Mouse (Mus musculus) liver, embryonic 12.5 days (tissue): ENCODE results near the gene Ahdc1. TPM values are rescaled to one million over a fixed set of nuclear protein-coding genes. Genes with fewer than 3 reads are reported as not detected.
"Not testable (repeated sequence)": the region's sequence is repeated elsewhere in the genome, so short reads cannot be mapped to it uniquely, and the experiment has no call there.

Experiments
- ATAC-seq: fragments of 200-750 bp; cut with Nextera tagmentation; 2 replicates; pipeline ENCODE4 v1.8.0; 2017; ENCODE audit warnings: moderate number of reproducible peaks, mild to moderate bottlenecking, moderate library complexity
- H3K27ac ChIP-seq: fragments of 300-500 bp; sonication (generic); 2 replicates; pipeline ENCODE4 v1.5.1; 2016; ENCODE audit warnings: mild to moderate bottlenecking
- H3K27me3 ChIP-seq: fragments of 300-500 bp; sonication (generic); replicated peaks from 2 replicates; pipeline ENCODE4 v1.6.1; 2016; ENCODE audit warnings: mild to moderate bottlenecking, moderate library complexity
- H3K36me3 ChIP-seq: fragments of 300-500 bp; sonication (generic); 2 replicates; pipeline ENCODE4 v1.6.1; 2016; ENCODE audit warnings: mild to moderate bottlenecking, moderate library complexity
- H3K4me1 ChIP-seq: fragments of 300-500 bp; sonication (generic); 2 replicates; pipeline ENCODE4 v1.6.1; 2016
- H3K4me2 ChIP-seq: fragments of 300-500 bp; sonication (generic); 2 replicates; pipeline ENCODE4 v1.6.1; 2016; ENCODE audit warnings: mild to moderate bottlenecking, moderate library complexity
- H3K4me3 ChIP-seq: fragments of 300-500 bp; sonication (generic); 2 replicates; pipeline ENCODE4 v1.5.1; 2016; ENCODE audit warnings: mild to moderate bottlenecking, moderate library complexity
- H3K9ac ChIP-seq: fragments of 300-500 bp; sonication (generic); 2 replicates; pipeline ENCODE4 v1.6.1; 2016; ENCODE audit warnings: mild to moderate bottlenecking, moderate library complexity
- H3K9me3 ChIP-seq: fragments of 300-500 bp; sonication (generic); replicated peaks from 2 replicates; pipeline ENCODE4 v1.6.1; 2016; ENCODE audit warnings: mild to moderate bottlenecking, moderate library complexity
- WGBS: fragments of 180-500 bp; shearing (Covaris S2); methylation state at CpG from one replicate; pipeline ENCODE4 v1.1.7; 2016; ENCODE audit not compliant: insufficient replicate concordance; 5-methylcytosine and 5-hydroxymethylcytosine counted together
- polyA plus RNA-seq: library from polyadenylated mRNA; unstranded; fragments of >200 nt; fragmentation: Nextera tagmentation; extraction: Ambion mirVana; gene quantifications from 2 replicates; pipeline ENCODE4 v1.2.1, GENCODE M21; 2016

The Ahdc1 gene
- polyA plus RNA-seq, 1 experiment from 2014 or later = 3.2 TPM

DNA sequence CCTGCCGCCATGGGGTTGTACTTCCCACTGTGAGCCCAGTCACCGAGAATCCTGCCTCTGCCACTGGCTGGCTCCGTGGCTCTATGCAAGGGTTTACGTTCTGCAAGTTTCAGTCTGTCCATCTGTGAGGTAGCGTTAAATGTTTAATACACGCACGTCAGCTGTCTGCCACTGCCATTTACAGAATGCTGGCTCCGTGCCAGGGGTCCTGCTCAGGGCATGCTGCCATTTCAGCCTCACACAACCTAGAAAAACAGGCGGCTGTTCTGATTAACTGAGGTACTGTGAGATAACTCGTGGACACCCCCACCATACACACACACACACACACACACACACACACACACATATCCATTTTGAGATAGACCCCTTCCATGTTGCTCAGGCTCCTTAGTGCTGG, 8.2 kb upstream of the Ahdc1 start:
- no peak overlapping the region for H3K4me2 ChIP-seq
- WGBS = 54% methylated on average over 10 of the region's 10 CpGs
- H3K9ac ChIP-seq = no peak overlapping the region
- no peak overlapping the region for H3K27ac ChIP-seq
- no peak overlapping the region for H3K4me3 ChIP-seq
- H3K4me1 ChIP-seq = peaks cover 23% of the 10 kb centered on the region
- H3K36me3 ChIP-seq = no peaks in the 10 kb centered on the region
- no peak for ATAC-seq
- H3K9me3 ChIP-seq = no peaks in the 10 kb centered on the region
- peaks cover 15% of the 10 kb centered on the region; the same call in 1 of the 2 replicates for H3K27me3 ChIP-seq

DNA sequence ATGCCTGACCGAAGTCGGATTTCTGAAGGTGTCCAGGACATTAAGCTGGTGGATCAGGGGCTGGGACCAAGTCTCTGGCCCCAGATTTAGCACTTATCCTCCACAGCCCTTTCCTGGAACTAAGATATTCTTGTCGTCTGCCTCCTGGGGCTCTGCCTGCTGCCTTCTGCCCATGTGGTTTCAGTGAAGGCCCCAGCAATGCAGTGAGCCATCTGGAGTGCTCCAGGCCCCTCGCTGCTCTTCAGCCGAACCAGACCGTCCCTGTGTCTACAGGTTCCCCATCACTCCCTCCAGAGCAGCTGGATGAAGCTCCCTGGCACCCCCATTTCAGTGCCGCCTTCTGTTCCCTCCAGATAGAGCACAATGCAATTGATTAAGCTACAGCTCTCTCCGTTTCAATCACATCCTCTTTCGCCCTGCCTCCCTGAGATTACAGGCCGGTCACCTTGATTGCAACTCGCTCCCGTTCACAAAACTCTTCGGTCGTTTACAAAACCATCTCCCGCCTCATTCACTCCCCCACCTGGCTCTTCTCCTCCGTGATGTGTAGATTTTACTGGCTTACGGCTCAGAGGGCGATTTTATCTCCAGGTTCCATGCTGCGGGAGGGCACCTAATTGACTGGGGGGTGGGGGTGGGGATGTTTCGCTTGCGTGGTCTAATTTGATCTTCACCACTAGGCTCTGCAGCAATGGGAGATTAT, 7.6 kb upstream of the Ahdc1 start:
- no peak for ATAC-seq
- no peak overlapping the region for H3K4me3 ChIP-seq
- H3K4me2 ChIP-seq = no peak overlapping the region
- H3K9ac ChIP-seq = no peak overlapping the region
- no peaks in the 10 kb centered on the region for H3K36me3 ChIP-seq
- H3K4me1 ChIP-seq = peaks cover 29% of the 10 kb centered on the region
- no peak overlapping the region for H3K27ac ChIP-seq
- 36% methylated on average over 21 of the region's 21 CpGs for WGBS
- no peaks in the 10 kb centered on the region for H3K9me3 ChIP-seq
- peaks cover 15% of the 10 kb centered on the region; the same call in 1 of the 2 replicates for H3K27me3 ChIP-seq

DNA sequence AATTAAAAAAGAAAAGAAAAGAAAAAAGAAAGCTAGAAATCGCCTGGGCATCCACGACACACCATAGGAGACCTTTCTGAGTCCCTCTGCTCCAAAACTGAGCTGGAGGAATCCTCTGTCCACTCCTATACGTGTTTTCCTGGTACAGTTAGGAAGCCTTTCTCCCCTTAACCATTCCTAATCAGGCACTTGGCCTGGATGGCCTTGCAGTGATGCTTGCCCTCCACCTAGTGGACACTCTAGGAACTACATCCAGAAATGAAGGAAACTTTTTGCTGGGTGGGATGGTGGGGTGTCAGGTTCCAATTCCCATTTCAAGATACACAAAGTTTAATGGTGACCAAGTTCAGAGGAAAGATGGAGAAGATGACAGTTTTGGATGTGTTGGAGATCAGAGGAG, 5.8 kb upstream of the Ahdc1 start:
- no peaks in the 10 kb centered on the region for H3K9me3 ChIP-seq
- 3% methylated on average over 3 of the region's 3 CpGs for WGBS
- H3K4me3 ChIP-seq = no peak overlapping the region
- H3K27ac ChIP-seq = no peak overlapping the region
- H3K4me2 ChIP-seq = no peak overlapping the region
- H3K9ac ChIP-seq = no peak overlapping the region
- H3K27me3 ChIP-seq = peaks cover 26% of the 10 kb centered on the region
- H3K36me3 ChIP-seq = no peaks in the 10 kb centered on the region
- ATAC-seq = no peak
- H3K4me1 ChIP-seq = peaks cover 36% of the 10 kb centered on the region

DNA sequence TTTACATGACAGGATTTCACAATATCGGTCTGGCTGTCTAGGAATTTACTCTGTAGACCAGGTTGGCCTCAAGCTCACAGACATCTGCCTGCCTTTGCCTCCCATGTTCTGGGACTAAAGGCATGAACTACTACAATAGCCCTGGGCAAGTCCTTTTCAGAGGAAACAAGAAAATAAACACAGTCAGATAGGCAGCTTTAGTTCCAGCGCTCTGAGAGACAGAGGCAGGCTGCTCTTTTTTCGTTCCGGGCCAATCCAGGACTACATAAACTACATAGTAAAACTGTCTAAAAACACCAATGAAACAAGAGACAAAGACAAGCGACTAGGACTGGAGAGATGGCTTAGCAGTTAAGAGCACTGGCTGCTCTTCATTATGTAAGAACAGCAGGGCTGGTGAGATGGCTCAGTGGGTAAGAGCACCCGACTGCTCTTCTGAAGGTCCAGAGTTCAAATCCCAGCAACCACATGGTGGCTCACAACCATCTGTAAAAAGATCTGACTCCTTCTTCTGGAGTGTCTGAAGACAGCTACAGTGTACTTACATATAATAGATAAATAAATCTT, 5.1 kb upstream of the Ahdc1 start:
- peaks cover 43% of the 10 kb centered on the region for H3K4me1 ChIP-seq
- not testable (repeated sequence) for ATAC-seq, H3K36me3 ChIP-seq

DNA sequence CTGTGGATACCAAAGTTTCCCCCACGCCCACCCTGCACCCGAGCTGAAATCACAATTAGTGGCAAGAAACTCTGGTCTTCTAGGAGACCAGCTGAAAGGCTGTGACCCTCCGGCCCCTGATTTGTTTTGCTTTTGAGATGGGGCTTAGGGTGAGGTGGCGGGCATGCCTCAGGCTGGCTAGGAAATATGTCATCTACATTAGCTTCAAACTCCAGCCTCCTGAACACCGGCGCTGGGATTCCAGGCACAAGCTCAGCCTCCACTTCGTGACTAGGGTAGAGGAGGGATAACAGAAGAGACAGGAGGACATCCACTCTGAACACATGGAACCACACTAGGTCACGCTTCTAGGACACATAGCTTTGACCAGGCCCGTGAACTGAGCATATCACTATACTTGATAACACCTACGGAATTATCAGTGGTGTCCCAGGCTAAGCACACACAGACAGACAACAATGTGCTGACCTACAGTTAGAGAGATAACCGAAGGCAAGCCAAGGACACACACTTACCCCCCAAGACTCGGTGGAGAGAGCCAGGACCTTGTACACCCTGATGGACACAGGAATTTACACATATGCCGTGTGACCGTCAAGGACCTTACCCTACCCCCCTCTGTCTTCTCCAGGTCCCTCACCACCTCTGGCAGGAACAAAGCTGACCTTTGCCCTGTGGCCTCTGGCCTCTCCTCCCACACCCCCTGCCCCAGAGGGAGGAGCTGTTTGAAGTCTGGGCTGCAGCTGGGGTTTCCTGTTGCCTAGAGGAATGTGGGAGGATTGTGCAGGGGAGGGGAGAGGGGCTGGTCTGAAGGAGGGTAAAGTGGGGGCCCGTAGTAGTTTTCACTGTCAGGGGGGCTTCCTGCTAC, 3.3 kb upstream of the Ahdc1 start:
- no peaks in the 10 kb centered on the region for H3K36me3 ChIP-seq
- peaks cover 58% of the 10 kb centered on the region for H3K4me1 ChIP-seq
- H3K27ac ChIP-seq = peak overlapping the region; percentile 70
- H3K9ac ChIP-seq = peak overlapping the region; percentile 42
- peaks cover 38% of the 10 kb centered on the region for H3K27me3 ChIP-seq
- 27% methylated on average over 15 of the region's 15 CpGs for WGBS
- H3K9me3 ChIP-seq = no peaks in the 10 kb centered on the region
- peak overlapping the region; percentile 46 for H3K4me2 ChIP-seq
- H3K4me3 ChIP-seq = peak overlapping the region; percentile 18
- ATAC-seq = peak; percentile 50

More for the DNA sequence above, 5.1 kb upstream of the Ahdc1 start:
- H3K27ac ChIP-seq, H3K4me2 ChIP-seq, H3K9ac ChIP-seq, H3K9me3 ChIP-seq, H3K4me3 ChIP-seq: not testable (repeated sequence)
- 52% methylated on average over 6 of the region's 6 CpGs for WGBS
- peaks cover 31% of the 10 kb centered on the region for H3K27me3 ChIP-seq

DNA sequence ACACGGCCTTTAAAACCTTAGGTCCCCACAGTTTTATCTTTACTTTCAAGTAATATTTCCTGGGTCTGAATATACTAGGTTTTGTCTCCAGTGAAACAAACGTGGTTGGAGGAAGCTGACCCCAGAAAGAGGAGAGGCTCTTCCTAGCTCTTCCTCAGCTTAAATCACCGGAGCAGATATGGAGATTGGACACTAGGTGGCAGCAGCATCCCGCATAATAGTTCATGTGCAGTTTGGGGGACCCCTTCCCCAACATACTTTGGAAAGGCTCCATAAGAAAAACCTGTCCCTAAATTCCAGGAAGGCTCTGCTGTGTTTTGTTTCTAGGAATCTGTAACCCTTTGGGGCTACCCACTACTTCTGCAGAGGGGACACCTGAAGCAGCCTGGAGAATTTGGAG, 1.9 kb upstream of the Ahdc1 start:
- H3K27me3 ChIP-seq = peaks cover 45% of the 10 kb centered on the region
- no peak overlapping the region for H3K27ac ChIP-seq
- H3K4me3 ChIP-seq = no peak overlapping the region
- H3K9me3 ChIP-seq = no peaks in the 10 kb centered on the region
- no peaks in the 10 kb centered on the region for H3K36me3 ChIP-seq
- no peak overlapping the region for H3K4me2 ChIP-seq
- 2% methylated on average over 4 of the region's 4 CpGs for WGBS
- ATAC-seq = no peak
- peaks cover 60% of the 10 kb centered on the region for H3K4me1 ChIP-seq
- H3K9ac ChIP-seq = no peak overlapping the region

DNA sequence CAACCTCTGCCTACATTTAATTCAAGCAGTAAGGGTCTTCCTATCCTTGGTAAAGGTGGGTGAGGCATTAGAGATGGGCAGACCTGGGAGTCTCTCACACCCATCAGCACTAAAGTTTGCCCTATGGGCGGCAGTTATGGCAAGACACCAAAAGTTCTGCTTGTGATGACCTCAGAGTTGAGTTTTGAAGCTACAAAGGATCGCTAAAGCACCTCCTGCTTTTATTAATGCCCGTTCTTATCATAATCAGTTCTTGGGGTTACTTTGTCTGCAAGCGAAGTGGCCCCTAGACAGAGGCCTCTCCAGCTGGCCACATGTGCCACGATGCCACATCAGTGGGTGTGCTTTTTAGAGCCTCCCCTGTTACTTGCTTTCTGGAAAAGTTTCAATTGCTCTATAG, 1.4 kb upstream of the Ahdc1 start:
- Histone ChIP-seq H3K4me3 (no peak overlapping the region), H3K27me3 (peaks cover 47% of the 10 kb centered on the region), H3K36me3 (no peaks in the 10 kb centered on the region), H3K9me3 (no peaks in the 10 kb centered on the region), H3K4me1 (peaks cover 65% of the 10 kb centered on the region), H3K9ac (no peak overlapping the region), H3K4me2 (no peak overlapping the region), H3K27ac (no peak overlapping the region)
- no peak for ATAC-seq
- WGBS = 52% methylated on average over 5 of the region's 5 CpGs

DNA sequence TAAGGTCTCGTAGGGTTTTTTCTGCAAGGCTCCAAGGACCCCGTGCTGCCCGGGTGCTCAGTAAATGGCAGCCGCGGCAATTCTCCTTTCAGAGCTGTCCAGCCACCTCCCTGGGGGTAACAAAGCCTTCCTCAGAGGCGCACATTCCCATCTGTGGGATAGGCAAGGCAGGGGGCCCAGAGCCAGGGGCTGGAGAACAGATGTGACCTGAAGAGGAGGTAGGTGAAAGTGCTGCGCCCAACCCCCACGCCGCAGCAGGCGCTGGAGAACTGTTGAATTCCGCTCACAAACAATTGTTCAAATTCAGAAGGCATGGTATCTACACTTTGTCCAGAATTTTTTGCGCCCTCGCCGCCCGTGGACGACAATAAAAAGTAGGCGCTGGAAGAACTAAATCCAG, 449 bp upstream of the Ahdc1 start:
- Histone ChIP-seq H3K9ac (peak overlapping the region; percentile 87), H3K4me2 (peak overlapping the region; percentile 99), H3K4me3 (peak overlapping the region; percentile 76), H3K4me1 (peaks cover 75% of the 10 kb centered on the region), H3K9me3 (no peaks in the 10 kb centered on the region), H3K27ac (no peak overlapping the region), H3K36me3 (no peaks in the 10 kb centered on the region), H3K27me3 (peaks cover 47% of the 10 kb centered on the region)
- WGBS = 4% methylated on average over 17 of the region's 17 CpGs
- no peak for ATAC-seq

DNA sequence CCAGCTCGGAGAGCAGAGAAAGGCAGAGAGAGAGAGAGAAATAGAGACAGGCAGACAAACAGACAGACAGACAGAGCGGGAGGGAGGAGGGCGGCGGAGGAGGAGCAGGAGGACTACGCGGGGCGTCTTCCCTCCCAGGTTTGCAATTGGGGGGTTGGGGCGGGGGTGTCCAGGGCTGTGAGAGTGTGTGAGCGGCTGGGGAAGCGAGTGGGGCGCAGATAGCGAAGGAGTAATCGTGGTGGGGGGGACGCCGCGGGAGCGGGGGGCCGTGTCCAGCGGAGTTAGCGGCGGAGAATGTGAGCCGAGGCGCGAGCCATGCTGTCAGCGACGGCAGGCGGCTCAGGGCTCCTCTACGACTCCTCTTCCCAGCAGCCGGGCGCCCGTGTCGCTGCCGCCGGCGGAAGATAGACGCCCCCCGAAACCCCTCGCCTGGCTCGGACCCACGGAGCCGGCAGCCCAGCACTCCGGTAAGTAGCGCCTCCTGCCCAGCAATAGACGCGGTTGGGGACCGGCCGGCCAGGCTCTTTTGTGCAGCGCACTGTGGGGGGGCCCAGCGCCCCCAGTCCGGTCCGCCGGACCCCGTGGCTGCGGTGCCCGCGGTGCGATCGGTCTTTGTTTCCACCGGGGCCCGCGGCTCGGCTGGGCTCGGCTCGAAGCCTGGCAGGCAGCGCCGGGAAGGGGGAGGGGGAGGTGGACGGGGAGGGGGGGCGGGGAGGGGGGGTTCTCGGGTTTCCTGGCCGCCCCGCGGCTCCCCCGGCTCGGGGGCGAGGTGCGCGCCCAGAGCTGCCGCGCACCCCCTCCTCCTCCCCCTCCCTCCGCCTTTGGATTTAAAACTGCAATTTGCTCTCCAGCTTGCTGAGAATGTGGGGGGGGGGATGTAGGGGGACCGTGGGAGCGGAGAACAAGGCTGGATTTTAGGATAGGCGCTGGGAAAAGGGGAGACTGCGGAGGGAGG, 1.0 kb downstream of the Ahdc1 start:
- peak overlapping the region; percentile 99 for H3K4me2 ChIP-seq
- H3K9me3 ChIP-seq = no peaks in the 10 kb centered on the region
- peak overlapping the region; percentile 87 for H3K9ac ChIP-seq
- peaks cover 88% of the 10 kb centered on the region for H3K4me1 ChIP-seq
- peak overlapping the region; percentile 76 for H3K4me3 ChIP-seq
- H3K27ac ChIP-seq = peak overlapping the region; percentile 89
- ATAC-seq = 0 out of 2 replicates have a peak, but pooled peaks have one; percentile 4
- H3K27me3 ChIP-seq = peaks cover 47% of the 10 kb centered on the region
- WGBS = under 1% methylated on average over 66 of the region's 84 CpGs
- no peaks in the 10 kb centered on the region for H3K36me3 ChIP-seq

DNA sequence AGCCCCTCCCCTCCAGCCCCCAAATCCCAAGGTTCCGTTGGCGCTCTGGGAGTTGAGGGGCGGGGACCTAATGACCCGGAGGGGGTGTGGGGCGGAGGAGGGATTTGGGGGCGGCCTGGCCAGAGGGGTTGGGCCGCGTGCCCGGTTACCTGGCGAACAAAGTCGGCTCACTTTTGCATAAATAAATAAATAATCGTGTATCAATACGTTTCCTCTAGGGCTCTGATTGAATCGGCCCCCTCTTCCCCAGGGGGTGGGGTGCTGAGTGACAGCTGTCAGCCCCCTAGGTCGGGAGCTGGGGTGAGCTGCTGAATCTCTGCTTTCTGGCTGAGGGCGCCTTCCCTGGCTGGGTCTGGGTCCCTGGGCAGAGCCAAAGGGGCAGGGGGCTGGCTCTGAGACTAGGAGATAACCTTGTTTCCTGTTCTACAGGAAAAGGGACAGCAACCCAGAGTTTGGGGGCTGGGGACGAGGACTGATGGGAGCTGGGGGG, 1.8 kb downstream of the Ahdc1 start:
- 2% methylated on average over 17 of the region's 17 CpGs for WGBS
- Histone ChIP-seq H3K4me3 (peak overlapping the region; percentile 76), H3K27me3 (peaks cover 47% of the 10 kb centered on the region), H3K36me3 (no peaks in the 10 kb centered on the region), H3K27ac (peak overlapping the region; percentile 89), H3K9me3 (no peaks in the 10 kb centered on the region), H3K4me1 (peaks cover 88% of the 10 kb centered on the region), H3K4me2 (peak overlapping the region; percentile 99), H3K9ac (peak overlapping the region; percentile 87)
- no peak for ATAC-seq

DNA sequence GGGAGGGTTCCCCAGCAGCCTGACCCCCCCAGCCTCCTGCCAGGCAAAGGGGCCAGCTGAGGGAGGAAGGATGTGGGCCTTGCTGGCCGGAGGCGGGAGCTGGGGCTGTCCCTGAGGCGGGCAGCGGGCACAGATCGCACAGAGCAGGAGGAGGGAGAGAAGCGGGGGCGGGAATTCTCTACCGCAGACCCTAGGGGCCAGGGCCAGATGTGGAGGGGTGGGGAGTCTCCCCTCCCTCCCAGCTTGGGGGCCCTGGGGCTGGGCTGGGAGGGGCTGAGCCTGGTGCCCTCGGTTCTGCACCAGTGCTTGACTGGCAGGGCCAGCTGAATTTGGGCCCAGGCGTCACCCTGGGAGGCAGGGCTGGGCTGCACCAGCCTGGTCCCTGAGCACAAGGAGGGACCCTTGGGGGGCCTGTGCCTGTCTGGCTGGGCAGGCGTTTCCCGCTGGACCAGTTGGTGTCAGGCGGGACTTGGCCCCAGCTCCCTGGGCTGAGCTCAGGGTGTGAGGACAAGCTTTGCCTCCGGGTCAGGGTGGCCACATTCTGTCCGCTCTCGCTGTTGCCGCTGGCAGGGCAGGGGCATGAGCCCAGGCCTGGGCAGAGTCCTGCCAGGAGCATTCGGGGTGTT, 2.3 kb downstream of the Ahdc1 start:
- ATAC-seq = 0 out of 2 replicates have a peak, but pooled peaks have one; percentile 11

More for the DNA sequence above, 2.3 kb downstream of the Ahdc1 start:
- Histone ChIP-seq H3K27ac (peak overlapping the region; percentile 89), H3K36me3 (no peaks in the 10 kb centered on the region), H3K4me1 (peaks cover 88% of the 10 kb centered on the region), H3K4me3 (peak overlapping the region; percentile 76), H3K27me3 (peaks cover 47% of the 10 kb centered on the region), H3K4me2 (peak overlapping the region; percentile 99), H3K9ac (peak overlapping the region; percentile 87), H3K9me3 (no peaks in the 10 kb centered on the region)
- WGBS = 8% methylated on average over 17 of the region's 18 CpGs
